Mouse (Mus musculus) megakaryocyte progenitor cell, adult 5-6 weeks (primary cell): ENCODE results near the gene Slc52a3. TPM values are rescaled to one million over a fixed set of nuclear protein-coding genes. Genes with fewer than 3 reads are reported as not detected.

Experiments
- ATAC-seq: replicated peaks from 2 replicates; pipeline ENCODE4 v1.8.0; 2016; ENCODE audit warnings: mild to moderate bottlenecking, moderate TSS enrichment, inconsistent platforms; ENCODE audit not compliant: poor library complexity
- total RNA-seq, 2 experiments: library from RNA; stranded (forward) in 1 of 2; stranded (reverse) in 1 of 2; fragments of 157-497, 149-512 nt in 1 of 2; fragments of 200-1000 nt in 1 of 2; gene quantifications; 2 replicates each; pipeline versions ENCODE4 v1.2.3 to v1.2.4; 2015 to 2017

Gene Slc52a3
- total RNA-seq, 2 experiments from 2014 or later = 0.12 to 0.22 TPM

- no peak for ATAC-seq
Measured at GRCm38 (mm10) chr2:152040101-152040500, 43.8 kb downstream of the Slc52a3 start.

GRCm38 (mm10) chr2:152047116-152048002 lies 51.0 kb downstream of the Slc52a3 start:
- ATAC-seq = no peak

GRCm38 (mm10) chr2:152048003-152048980 lies 52.0 kb downstream of the Slc52a3 start:
- peak; percentile 15; the same call in 1 of the 2 replicates for ATAC-seq

GRCm38 (mm10) chr2:152048981-152049441 lies 52.7 kb downstream of the Slc52a3 start:
- ATAC-seq = peak; percentile 70

- no peak for ATAC-seq
Measured at GRCm38 (mm10) chr2:152049611-152050270, 53.4 kb downstream of the Slc52a3 start.

- ATAC-seq = 0 out of 2 replicates have a peak, but pooled peaks have one; percentile 38
Measured at GRCm38 (mm10) chr2:152050316-152050715, 54.0 kb downstream of the Slc52a3 start.

GRCm38 (mm10) chr2:152051985-152052384 lies 55.7 kb downstream of the Slc52a3 start:
- no peak for ATAC-seq

GRCm38 (mm10) chr2:152055406-152055805 lies 59.1 kb downstream of the Slc52a3 start:
- ATAC-seq = no peak

GRCm38 (mm10) chr2:152056368-152057251 lies 60.3 kb downstream of the Slc52a3 start:
- ATAC-seq = no peak

GRCm38 (mm10) chr2:152057252-152057563 lies 60.9 kb downstream of the Slc52a3 start:
- no peak for ATAC-seq

Other genes with a start within 250 kb of the Slc52a3 start
- not detected in 2 replicates for gene Rspo4, start 153.6 kb upstream of the Slc52a3 start, total RNA-seq (2015)
- not detected in 2 replicates for gene Rspo4, start 153.6 kb upstream of the Slc52a3 start, total RNA-seq (2017)
- gene Angpt4, start 85.3 kb upstream of the Slc52a3 start, total RNA-seq (2015) = not detected in 2 replicates
- not detected in 2 replicates for gene Angpt4, start 85.3 kb upstream of the Slc52a3 start, total RNA-seq (2017)
- 5.6 and 8.2 TPM in 2 replicates for gene Fam110a, start 16.3 kb upstream of the Slc52a3 start, total RNA-seq (2015)
- 3.8 and 4.6 TPM in 2 replicates for gene Fam110a, start 16.3 kb upstream of the Slc52a3 start, total RNA-seq (2017)
- not detected in 2 replicates for gene Scrt2, start 85.0 kb downstream of the Slc52a3 start, total RNA-seq (2015)
- not detected in 2 replicates for gene Scrt2, start 85.0 kb downstream of the Slc52a3 start, total RNA-seq (2017)
- 1.2 and 1.3 TPM in 2 replicates for gene Srxn1, start 109.0 kb downstream of the Slc52a3 start, total RNA-seq (2015)
- 2.2 and 12.2 TPM in 2 replicates for gene Srxn1, start 109.0 kb downstream of the Slc52a3 start, total RNA-seq (2017)
- not detected in 2 replicates for gene Tcf15, start 147.1 kb downstream of the Slc52a3 start, total RNA-seq (2015)
- gene Tcf15, start 147.1 kb downstream of the Slc52a3 start, total RNA-seq (2017) = 0.12 TPM in 1 of 2 replicates, not detected in the other
- 55.9 and 68.2 TPM in 2 replicates for gene Csnk2a1, start 230.3 kb downstream of the Slc52a3 start, total RNA-seq (2015)
- gene Csnk2a1, start 230.3 kb downstream of the Slc52a3 start, total RNA-seq (2017) = 111 and 125 TPM in 2 replicates